Mouse (Mus musculus) megakaryocyte, embryonic 14.5 days (primary cell): ENCODE data around the gene Tldc1.

Source experiments
- FLI1 ChIP-seq: IDR thresholded peaks from 2 replicates; pipeline ENCODE4 v1.6.1; 2012; ENCODE audit warnings: low read length, inconsistent platforms, mixed read lengths
- GATA1 ChIP-seq: IDR thresholded peaks from 3 replicates; pipeline ENCODE4 v1.6.1; 2012; ENCODE audit warnings: mixed read lengths, low read length, inconsistent platforms, borderline replicate concordance

GRCm38 (mm10) chr8:119778263-119778662 is at the start of gene Tldc1:
- TF ChIP-seq GATA1 (no peak), FLI1 (no peak)
